Mouse (Mus musculus) adrenal gland, postnatal 10 days (tissue): ENCODE data around the gene Tmed1. TPM values are rescaled to one million over a fixed set of nuclear protein-coding genes. Genes with fewer than 3 reads are reported as not detected.
"Not testable (repeated sequence)": the region's sequence is repeated elsewhere in the genome, so short reads cannot be mapped to it uniquely, and the experiment has no call there.

Experiments used
- DNase-seq: peaks from one replicate; pipeline ENCODE4 v3.0.0; 2021; ENCODE audit warnings: mixed read lengths
- microRNA-seq: library from miRNA; unstranded; fragments of <30 nt; microRNA quantifications from one replicate; pipeline ENCODE4 v1.2.0, GENCODE M21; 2021
- total RNA-seq, 2 experiments: library from RNA; stranded (reverse); gene quantifications; 2 replicates each; pipeline ENCODE4 v1.2.3; 2021

Gene Tmed1
- total RNA-seq, 2 experiments from 2014 or later, result 30.3 to 30.4 TPM

DNA sequence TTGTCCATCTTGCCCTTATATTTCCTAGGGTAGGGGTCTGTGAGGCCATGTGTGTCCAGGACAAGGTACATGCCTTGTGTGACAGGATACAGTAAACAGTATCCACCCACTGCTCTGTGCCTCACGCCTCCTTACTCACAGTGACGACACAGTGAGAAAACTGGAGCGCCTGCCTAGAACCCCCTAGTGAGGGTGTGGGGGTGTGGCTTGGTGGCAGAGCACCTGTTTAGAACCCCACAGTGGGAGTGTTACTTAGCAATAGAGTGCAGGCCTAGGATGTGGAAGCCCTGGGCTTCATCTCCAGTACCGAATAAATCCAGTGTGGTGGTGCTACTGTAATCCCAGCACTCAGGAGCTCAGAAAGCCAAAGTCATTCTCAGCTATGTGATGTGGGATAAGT lies 37.1 kb downstream of the Tmed1 start:
- no peak for DNase-seq

DNA sequence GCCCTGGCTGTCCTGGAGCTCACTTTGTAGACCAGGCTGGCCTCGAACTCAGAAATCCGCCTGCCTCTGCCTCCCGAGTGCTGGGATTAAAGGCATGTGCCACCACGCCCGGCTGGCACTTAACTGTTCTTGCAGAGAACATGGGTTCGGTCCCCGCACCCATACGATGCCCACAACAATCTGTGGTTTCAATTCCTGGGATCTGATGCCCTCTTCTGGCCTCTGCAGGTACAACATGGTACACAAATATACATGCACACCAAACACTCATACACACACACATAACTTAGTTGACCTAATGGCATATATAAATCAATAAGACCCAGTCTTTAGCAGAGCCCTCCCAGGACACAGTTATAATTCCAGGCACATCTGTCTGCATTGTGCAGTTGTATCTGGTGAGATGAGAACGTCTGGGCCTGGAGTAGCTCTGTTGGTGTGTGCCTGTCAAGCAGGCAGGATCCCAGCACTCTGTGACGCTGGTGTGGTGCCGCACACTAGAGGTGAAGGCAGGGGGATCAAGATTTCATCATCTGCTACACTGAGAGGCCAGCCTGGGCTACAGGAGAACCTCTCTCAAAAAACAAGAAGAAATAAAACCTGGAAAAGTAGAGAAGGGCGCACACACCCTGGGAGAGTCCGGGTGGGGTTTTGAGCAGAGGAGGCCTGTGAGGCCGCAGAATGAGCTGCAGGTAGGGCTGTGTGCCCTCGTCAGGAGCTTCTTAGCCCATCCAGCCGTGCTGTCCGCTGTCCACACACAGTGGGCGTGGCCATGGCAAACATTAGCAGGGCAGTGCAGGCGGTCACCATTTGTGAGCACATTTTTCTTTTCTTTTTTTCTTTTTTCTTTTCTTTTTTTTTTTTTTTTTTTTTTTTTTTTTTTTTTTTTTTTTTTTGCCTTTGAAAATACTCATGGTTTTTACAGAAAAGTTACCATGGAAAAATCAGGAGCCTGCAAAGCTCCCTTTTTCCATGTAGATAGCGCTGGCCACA lies 40.7 kb downstream of the Tmed1 start:
- peak; percentile 71 for DNase-seq

DNA sequence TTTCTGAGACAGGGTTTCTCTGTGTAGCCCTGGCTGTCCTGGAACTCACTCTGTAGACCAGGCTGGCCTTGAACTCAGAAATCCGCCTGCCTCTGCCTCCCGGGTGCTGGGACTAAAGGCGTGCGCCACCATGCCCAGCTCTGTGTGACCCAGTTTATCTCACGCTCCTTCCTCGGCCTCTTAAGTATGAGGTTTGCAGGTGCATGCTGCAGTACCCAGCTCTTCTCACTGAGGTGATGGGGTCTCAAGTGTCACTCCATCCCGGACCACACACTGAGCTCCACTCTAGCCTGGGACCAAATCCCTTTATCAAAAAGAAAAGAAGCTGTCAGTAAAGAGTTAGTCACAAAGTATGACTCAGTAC lies 45.5 kb downstream of the Tmed1 start:
- DNase-seq, result not testable (repeated sequence)

DNA sequence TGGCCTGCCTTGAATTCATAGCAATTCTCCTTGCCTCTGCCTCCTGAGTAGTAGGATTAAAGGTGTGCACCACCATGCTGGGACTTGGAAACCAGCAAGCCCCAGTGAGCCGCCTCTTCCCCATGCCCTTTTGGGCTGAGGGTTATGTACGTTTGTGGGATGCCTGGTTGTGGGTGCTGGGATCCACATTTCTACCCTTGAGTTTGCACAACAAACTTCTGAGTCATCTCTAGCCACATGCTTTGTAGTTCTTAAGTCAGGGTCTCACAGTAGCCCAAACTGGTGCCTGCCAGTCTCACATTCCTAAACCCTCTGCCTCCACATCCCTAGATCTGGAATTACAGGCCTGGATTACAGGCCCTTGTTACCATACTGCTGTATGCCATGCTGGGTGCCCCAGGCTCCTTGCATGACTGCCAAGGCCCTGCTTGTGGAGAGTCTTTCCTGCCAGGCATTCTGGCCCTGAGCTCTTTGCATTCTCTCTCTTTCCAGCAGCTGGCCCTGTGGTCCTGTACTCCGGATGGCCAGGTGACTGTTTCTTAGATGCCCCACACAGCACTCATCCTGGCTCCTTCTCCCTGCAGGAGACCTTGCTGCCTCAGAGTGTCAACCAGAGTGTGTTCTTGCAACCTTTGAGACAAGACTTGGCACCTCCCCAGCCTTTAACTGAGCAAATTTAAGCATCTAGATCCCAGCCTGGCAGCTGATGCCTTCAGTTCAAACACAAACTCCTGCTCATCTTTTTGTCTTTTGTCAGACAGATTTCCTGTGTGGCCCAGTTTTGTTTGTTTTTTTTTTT lies 46.1 kb downstream of the Tmed1 start:
- peak; percentile 33 for DNase-seq

DNA sequence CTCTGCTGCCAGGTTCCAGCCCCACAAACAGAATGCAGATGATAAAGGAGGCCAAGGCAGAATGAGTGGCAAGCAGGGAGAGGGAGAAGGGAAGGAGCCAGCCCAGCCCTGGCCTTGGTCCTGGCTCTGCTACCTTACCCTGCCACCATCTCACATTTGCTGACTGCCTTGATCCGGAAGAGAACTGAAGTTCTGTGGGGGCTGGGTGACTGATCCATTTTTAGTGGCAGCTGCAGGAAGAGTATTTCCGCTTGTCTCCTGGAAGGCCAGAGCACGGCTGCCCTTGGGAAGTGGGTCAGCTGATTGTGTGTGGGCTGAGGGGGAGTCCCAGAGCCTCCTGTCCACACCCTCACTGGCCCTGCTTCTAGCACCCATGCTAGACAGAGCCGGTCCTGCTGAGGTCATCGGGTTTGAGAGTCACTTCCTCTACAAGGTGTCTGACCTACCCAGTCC lies 46.9 kb downstream of the Tmed1 start:
- DNase-seq, result peak; percentile 81

DNA sequence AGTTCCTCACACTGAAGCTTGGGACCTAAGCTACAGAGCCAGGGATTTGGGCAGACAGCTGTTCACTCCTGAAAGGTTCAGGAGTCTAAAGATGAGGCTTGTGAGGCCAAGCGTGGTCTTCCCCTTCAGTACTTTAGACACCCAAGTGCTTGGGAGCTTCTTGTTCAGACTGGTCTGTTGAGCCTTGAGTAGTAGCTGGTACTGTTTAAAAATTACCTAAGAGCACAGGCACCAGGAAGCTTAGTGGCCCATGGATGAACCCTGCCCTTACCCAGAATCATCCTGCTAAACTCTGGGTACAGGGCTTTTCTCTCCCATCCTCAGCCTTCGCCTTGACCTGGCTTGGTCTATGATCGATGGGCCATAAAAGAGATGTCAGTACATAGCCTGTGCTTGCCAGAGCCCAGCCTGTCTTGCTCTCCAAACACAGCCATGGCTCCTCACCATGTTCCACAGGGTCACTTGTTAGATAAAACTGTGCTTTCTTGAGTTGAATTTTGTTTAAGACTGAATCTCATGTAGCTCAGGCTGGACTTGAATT lies 49.6 kb downstream of the Tmed1 start:
- DNase-seq, result no peak

DNA sequence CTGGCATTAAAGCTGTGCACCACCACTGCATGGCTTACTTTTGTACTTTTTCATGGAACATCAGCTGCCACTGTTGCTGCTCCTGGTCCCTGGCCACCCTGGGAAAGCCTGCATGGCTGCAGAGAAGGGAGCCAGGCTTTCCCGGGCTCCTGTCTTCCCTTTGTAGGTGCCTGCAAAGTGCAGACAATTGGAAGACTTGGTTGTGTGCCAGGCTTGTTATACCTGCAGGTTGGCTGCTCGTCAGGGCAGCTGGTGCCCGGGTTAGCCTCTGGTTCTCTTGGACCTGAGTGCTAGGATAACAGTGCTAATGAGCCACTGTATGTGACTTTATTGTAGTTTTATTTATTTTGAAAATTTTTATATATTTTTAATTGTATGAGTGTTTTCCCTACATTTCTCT lies 51.2 kb downstream of the Tmed1 start:
- no peak for DNase-seq

Small RNAs within 50 kb of the gene (microRNA-seq; reads per million reads assigned to microRNA genes)
- gene Mir199a-1, result not detected

Other genes with a start within 250 kb of the Tmed1 start
- 10 to 100 TPM; 45.4 to 48.1 TPM for gene Atg4d, start 245.0 kb downstream of the Tmed1 start, total RNA-seq
- gene Kri1, start 222.3 kb downstream of the Tmed1 start, total RNA-seq, result 10 to 100 TPM; 28.8 to 38.4 TPM
- 10 to 100 TPM; 16.8 to 23.8 TPM for gene Cdkn2d, start 218.8 kb downstream of the Tmed1 start, total RNA-seq
- under 1 TPM in 1 of 2 experiments, not detected in 1; 0.15 TPM for gene Ap1m2, start 197.9 kb downstream of the Tmed1 start, total RNA-seq
- 10 to 100 TPM; 48.3 to 63.4 TPM for gene Slc44a2, start 189.6 kb downstream of the Tmed1 start, total RNA-seq
- gene Ilf3, start 142.4 kb downstream of the Tmed1 start, total RNA-seq, result 10 to 100 TPM; 54.4 to 67.4 TPM
- gene Qtrt1, start 98.4 kb downstream of the Tmed1 start, total RNA-seq, result 10 to 100 TPM; 14.8 to 21.1 TPM
- 10 to 100 TPM; 79.1 to 94.7 TPM for gene Dnm2, start 85.3 kb downstream of the Tmed1 start, total RNA-seq
- 1 to 10 TPM; 4.2 to 4.7 TPM for gene AB124611, start 15.9 kb upstream of the Tmed1 start, total RNA-seq
- 10 to 100 TPM; 45.1 to 65.4 TPM for gene Carm1, start 36.6 kb upstream of the Tmed1 start, total RNA-seq
- gene Timm29, start 82.5 kb upstream of the Tmed1 start, total RNA-seq, result 10 to 100 TPM; 46.3 to 48.3 TPM
- 10 to 100 TPM; 22.9 to 25.1 TPM for gene Yipf2, start 82.6 kb upstream of the Tmed1 start, total RNA-seq
- gene Smarca4, start 105.9 kb upstream of the Tmed1 start, total RNA-seq, result 10 to 100 TPM; 58.7 to 64.8 TPM
- gene Ldlr, start 213.2 kb upstream of the Tmed1 start, total RNA-seq, result 10 to 100 TPM; 21.6 to 41.6 TPM